Mouse (Mus musculus) liver, adult 2 months (tissue): ENCODE measurements around the gene Olfr531. TPM values are rescaled to one million over a fixed set of nuclear protein-coding genes. Genes with fewer than 3 reads are reported as not detected.

Source experiments
- DNase-seq: peaks from one replicate; pipeline ENCODE4 v3.0.0-alpha.2; 2011; ENCODE audit warnings: low read depth, low spot score; ENCODE audit errors: extremely low read depth
- H3K27ac ChIP-seq: fragments of 200-500 bp; replicated peaks from 2 replicates; pipeline ENCODE4 v1.5.1; 2012; ENCODE audit warnings: low read depth, mild to moderate bottlenecking, control low read depth, inconsistent platforms, low read length; ENCODE audit not compliant: insufficient read depth
- H3K27me3 ChIP-seq: fragments of 200-500 bp; 2 replicates; pipeline ENCODE4 v1.6.1; 2012; ENCODE audit warnings: mild to moderate bottlenecking, moderate library complexity, low read length, inconsistent platforms; ENCODE audit not compliant: control insufficient read depth, insufficient read depth
- H3K36me3 ChIP-seq: fragments of 200-500 bp; 2 replicates; pipeline ENCODE4 v1.6.1; 2012; ENCODE audit warnings: low read length, inconsistent platforms; ENCODE audit not compliant: control insufficient read depth, insufficient read depth
- H3K4me1 ChIP-seq: fragments of 200-500 bp; 2 replicates; pipeline ENCODE4 v1.6.1; 2011; ENCODE audit warnings: low read length; ENCODE audit not compliant: control insufficient read depth, insufficient read depth
- H3K4me3 ChIP-seq: fragments of 200-500 bp; 2 replicates; pipeline ENCODE4 v1.5.1; 2011; ENCODE audit warnings: low read depth, mild to moderate bottlenecking, control low read depth, low read length, moderate library complexity; ENCODE audit not compliant: insufficient read depth
- H3K79me2 ChIP-seq: fragments of 200-500 bp; 2 replicates; pipeline ENCODE4 v1.6.1; 2012; ENCODE audit warnings: inconsistent platforms, mild to moderate bottlenecking, low read length, moderate library complexity; ENCODE audit not compliant: control insufficient read depth, insufficient read depth
- H3K9ac ChIP-seq: fragments of 200-500 bp; 2 replicates; pipeline ENCODE4 v1.6.1; 2012; ENCODE audit warnings: low read depth, mild to moderate bottlenecking, control low read depth, inconsistent platforms, low read length
- CTCF ChIP-seq: fragments of 200-500 bp; IDR thresholded peaks from 2 replicates; pipeline ENCODE4 v1.5.1; 2011; ENCODE audit warnings: low read depth, low read length, control low read depth
- POLR2A ChIP-seq: fragments of 200-500 bp; IDR thresholded peaks from 2 replicates; pipeline ENCODE4 v1.6.1; 2011; ENCODE audit warnings: low read length, control low read depth; ENCODE audit not compliant: insufficient read depth; ENCODE audit errors: extremely low read depth
- WGBS: fragments of 180-500 bp; shearing (Covaris S2); methylation state at CpG from one replicate; pipeline ENCODE4 v1.1.7; 2018; 5-methylcytosine and 5-hydroxymethylcytosine counted together
- polyA plus RNA-seq: library from polyadenylated mRNA; depleted of rRNA; stranded (reverse); fragments of >200 nt; gene quantifications from 2 replicates; pipeline ENCODE4 v1.2.3, GENCODE M21; 2012; rRNA removed
- total RNA-seq: library from RNA; depleted of rRNA; stranded (reverse); fragments of >200 nt; gene quantifications from 2 replicates; pipeline ENCODE4 v1.2.3, GENCODE M21; 2014; rRNA removed

Gene Olfr531
- total RNA-seq (not detected in 2 replicates), polyA plus RNA-seq (not detected in 2 replicates)

- 79% methylated on average over 1 of the region's 1 CpGs for WGBS
- Histone ChIP-seq H3K9ac (no peak within 1 kb of the TSS), H3K36me3 (no peaks in the 10 kb centered on the region), H3K4me3 (no peak within 1 kb of the TSS), H3K27ac (no peak within 1 kb of the TSS), H3K4me1 (no peaks in the 10 kb centered on the region), H3K79me2 (no peaks in the 10 kb centered on the region), H3K27me3 (no peaks in the 10 kb centered on the region)
- DNase-seq = no peak
- TF ChIP-seq POLR2A = no peak
- TF ChIP-seq CTCF = no peak
These were observed at the start of gene Olfr531 for GRCm38 (mm10) chr7:140402818-140403217. Gene Olfr531 (minus strand): TSS chr7:140402918.

DNA sequence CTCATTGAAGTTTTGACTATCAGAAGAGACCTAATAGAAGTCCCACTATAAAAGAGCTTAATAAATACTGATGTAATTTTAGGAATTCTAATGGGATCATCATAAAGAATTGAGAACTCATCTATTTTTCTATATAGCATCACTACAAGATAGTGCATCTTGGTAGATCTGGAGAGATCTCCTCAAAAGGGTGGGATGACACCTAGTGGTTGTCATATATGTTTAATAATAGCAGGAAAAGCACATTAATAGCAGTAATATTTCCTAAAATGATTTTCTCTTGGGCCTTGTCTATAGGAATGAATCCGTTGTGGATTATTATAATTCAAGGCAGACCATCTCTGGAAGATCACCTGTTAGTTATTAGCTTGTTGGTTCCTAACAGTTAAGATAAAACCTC, 40.4 kb upstream of the Olfr531 start:
- Histone ChIP-seq H3K79me2 (no peaks in the 10 kb centered on the region), H3K27me3 (no peaks in the 10 kb centered on the region), H3K4me3 (no peak overlapping the region), H3K4me1 (no peaks in the 10 kb centered on the region), H3K27ac (no peak overlapping the region), H3K9ac (no peak overlapping the region), H3K36me3 (no peaks in the 10 kb centered on the region)
- 80% methylated on average over 1 of the region's 1 CpGs for WGBS
- TF ChIP-seq CTCF (no peak), POLR2A (no peak)
- no peak for DNase-seq

GRCm38 (mm10) chr7:140421539-140421938, 18.8 kb upstream of the Olfr531 start, which contains the start of gene Olfr532:
Gene Olfr532 (minus strand): TSS chr7:140421639.
- no peaks in the 10 kb centered on the region for H3K79me2 ChIP-seq
- TF ChIP-seq CTCF (no peak), POLR2A (no peak)
- WGBS = 94% methylated on average over 1 of the region's 1 CpGs
- H3K27ac ChIP-seq = no peak within 1 kb of the TSS
- no peak for DNase-seq
- no peak within 1 kb of the TSS for H3K9ac ChIP-seq
- no peaks in the 10 kb centered on the region for H3K4me1 ChIP-seq
- no peaks in the 10 kb centered on the region for H3K27me3 ChIP-seq
- H3K36me3 ChIP-seq = no peaks in the 10 kb centered on the region
- no peak within 1 kb of the TSS for H3K4me3 ChIP-seq

- TF ChIP-seq POLR2A (no peak), CTCF (no peak)
- Histone ChIP-seq H3K4me1 (no peaks in the 10 kb centered on the region), H3K36me3 (no peaks in the 10 kb centered on the region), H3K9ac (no peak overlapping the region), H3K27me3 (no peaks in the 10 kb centered on the region), H3K27ac (no peak overlapping the region), H3K79me2 (no peaks in the 10 kb centered on the region), H3K4me3 (no peak overlapping the region)
- DNase-seq = no peak
- 99% methylated on average over 2 of the region's 2 CpGs for WGBS
These were observed 25.8 kb downstream of the Olfr531 start for GRCm38 (mm10) chr7:140376911-140377310.

DNA sequence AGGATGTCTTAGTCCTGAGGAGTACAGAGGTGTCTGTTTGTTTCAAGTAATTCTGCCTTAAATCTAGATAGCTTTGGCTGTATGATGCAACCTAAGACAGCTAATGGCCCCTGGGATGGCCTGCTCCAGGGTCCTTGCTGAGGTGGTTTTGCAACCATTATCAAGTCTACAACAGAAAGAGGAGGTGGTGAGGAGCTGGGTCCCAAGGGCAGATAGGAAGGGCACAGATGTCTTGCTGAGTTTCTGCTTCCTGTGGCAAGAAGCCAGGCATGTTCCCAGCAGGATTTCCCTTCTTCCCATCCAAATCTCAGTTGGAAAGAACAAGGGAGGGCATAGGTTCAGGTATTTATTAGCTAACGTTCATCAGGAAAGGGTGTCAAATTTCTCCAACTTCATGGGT, 26.5 kb downstream of the Olfr531 start, which contains the start of gene Olfr530:
TSS of gene Olfr530 (minus strand) at position 101 of the 400 bp plus-strand sequence.
- 44% methylated on average over 1 of the region's 1 CpGs for WGBS
- no peak within 1 kb of the TSS for H3K9ac ChIP-seq
- no peaks in the 10 kb centered on the region for H3K79me2 ChIP-seq
- no peak within 1 kb of the TSS for H3K27ac ChIP-seq
- TF ChIP-seq CTCF = no peak
- no peak for TF ChIP-seq POLR2A
- H3K4me1 ChIP-seq = no peaks in the 10 kb centered on the region
- DNase-seq = no peak
- no peaks in the 10 kb centered on the region for H3K36me3 ChIP-seq
- no peak within 1 kb of the TSS for H3K4me3 ChIP-seq
- no peaks in the 10 kb centered on the region for H3K27me3 ChIP-seq

GRCm38 (mm10) chr7:140374300-140374699, 28.4 kb downstream of the Olfr531 start:
- no peaks in the 10 kb centered on the region for H3K27me3 ChIP-seq
- DNase-seq = no peak
- no peak overlapping the region for H3K27ac ChIP-seq
- H3K79me2 ChIP-seq = no peaks in the 10 kb centered on the region
- H3K4me1 ChIP-seq = no peaks in the 10 kb centered on the region
- 69% methylated on average over 4 of the region's 4 CpGs for WGBS
- no peak overlapping the region for H3K9ac ChIP-seq
- H3K36me3 ChIP-seq = no peaks in the 10 kb centered on the region
- no peak overlapping the region for H3K4me3 ChIP-seq
- TF ChIP-seq CTCF (no peak), POLR2A (no peak)
